Mouse (Mus musculus) adrenal gland, adult 8-10 months (tissue): ENCODE results near the gene 2810004N23Rik. TPM values are rescaled to one million over a fixed set of nuclear protein-coding genes. Genes with fewer than 3 reads are reported as not detected.

Experiments
- DNase-seq: peaks from one replicate; pipeline ENCODE4 v3.0.0; 2022
- total RNA-seq, 4 experiments: library from RNA; stranded (reverse); gene quantifications; 2 replicates each; pipeline ENCODE4 v1.2.4; 2022

2810004N23Rik gene
- total RNA-seq, 4 experiments from 2014 or later: 27.5 to 31.3 (median 29.2) TPM

DNA sequence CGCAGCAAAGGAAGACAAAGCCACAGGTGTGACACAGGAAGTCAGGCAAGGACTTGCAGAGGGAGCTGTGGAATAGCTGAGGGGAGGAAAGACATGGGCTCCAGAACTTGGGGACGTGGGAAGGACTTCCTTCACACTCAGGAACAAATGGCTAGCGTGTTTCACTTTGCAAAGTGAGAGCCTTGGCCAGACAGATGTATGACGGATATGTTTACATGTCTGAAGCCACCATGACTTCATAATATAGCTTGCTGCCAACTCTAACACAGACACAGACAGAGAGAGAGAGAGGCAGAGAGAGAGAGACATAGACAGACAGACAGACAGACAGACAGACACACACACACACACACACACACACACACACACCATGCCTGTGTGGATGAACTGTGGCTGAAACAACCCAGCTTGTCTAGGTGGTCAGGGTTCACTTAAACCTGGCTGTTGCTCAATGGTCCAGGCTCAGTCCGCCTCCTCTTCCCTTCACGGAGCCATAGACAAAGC is 43.3 kb downstream of the 2810004N23Rik start:
- DNase-seq: no peak

DNA sequence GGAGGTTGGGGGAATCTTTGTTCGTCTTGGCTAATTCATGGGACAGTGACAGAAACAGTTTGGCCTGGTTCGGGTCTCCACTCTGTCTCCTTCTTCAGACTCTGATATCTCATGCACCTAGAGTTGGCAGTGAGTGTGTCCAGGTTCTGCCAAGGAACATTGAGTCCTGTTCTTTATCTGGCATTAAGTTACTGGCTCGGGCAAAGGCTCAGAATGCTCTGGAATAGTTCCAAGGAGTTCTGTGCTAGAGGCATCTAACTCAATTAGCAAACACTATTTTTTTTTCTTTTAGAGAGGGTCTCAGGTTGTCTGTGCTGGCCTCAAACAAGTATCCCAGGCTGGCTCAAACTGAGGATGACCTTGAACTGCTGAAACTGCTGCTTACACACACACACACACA is 45.6 kb downstream of the 2810004N23Rik start:
- DNase-seq: no peak

DNA sequence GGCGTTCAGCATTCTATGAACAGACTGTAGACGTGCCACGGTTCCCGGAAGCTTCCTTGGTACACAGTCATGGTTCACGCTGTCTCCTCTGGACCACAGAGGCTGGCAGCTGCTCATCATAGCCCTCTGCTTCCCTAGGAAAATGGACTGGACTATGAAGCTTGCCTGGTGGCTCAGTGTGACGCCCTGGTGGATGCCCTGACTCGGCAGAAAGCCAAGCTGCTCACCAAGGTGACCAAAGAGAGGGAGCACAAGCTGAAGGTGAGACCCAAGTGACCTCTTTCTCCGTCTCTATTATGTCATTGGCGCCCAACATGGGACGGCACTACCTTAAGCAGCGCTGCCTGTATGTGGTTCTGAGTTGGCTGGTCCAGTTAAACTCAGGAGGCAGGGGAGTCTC is 46.1 kb downstream of the 2810004N23Rik start:
- DNase-seq: no peak

DNA sequence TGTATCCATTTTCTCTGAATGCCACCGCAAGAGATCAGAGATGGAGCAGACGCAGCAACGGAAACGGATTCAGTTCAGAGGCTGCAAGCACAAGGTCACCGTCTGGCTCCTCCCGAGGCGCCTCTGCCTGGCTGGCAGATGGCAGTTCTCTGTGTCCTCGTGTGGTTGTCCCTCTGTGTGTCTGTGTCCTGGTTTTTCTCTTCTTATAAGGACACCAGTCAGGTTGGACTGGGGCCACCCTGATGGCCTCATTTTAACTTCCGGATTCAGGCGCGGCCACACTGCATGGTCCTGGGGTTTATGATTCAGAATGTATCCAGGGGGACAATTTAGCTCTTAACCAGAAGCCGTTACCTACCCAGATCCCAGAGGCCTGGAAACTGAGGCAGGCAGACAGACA is 47.0 kb downstream of the 2810004N23Rik start:
- no peak for DNase-seq

DNA sequence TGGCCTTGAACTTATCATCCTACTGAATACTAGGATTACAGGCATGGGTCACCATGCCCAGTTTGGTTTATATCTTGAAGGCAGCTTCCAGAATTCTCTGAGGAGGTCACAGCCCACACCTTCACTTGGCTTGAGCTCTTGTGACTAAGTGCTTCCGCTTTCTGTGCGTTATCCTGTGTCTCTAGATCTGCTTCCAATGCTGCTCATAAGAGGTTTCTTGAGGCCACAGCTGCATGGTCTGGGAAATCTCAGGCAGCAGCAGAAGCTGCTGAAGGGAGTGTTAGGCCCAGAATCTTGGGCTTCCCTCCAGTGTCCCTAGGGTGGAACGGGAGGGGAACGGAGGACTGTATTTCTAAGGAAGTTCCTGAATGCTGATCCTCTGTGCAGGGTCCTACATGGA is 49.6 kb downstream of the 2810004N23Rik start:
- no peak for DNase-seq

DNA sequence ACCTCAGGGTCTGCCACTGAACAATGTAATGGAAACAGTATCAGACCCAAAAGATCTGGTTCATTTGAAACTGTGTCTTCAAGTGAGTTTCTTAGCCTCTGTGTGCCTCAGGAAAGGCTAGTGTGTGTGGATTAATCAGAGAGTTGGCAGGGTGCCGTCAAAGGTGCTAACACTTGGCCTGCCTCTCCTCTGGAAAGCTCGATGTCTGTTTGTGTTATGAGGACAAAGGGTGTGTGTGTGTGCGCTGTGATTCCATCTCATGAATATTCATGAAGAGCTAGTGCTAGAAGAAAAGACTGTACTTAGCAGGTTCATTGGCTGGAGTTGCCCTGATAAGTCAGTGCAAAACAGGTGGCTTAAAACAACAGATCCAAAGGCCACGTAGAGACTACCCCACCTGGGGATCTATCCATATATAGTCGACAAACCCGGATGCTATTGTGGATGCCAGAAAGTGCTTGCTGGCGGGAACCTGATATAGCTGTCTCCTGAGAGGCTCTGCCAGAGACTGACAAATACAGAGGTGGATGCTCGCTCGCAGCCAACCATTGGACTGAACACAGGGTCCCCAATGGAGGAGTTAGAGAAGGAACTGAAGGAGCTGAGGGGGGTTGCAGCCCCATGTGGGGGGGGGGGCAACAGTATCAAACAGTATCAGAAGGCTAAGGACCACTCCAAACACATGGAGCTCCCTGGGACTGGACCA is 52.1 kb downstream of the 2810004N23Rik start:
- no peak for DNase-seq

DNA sequence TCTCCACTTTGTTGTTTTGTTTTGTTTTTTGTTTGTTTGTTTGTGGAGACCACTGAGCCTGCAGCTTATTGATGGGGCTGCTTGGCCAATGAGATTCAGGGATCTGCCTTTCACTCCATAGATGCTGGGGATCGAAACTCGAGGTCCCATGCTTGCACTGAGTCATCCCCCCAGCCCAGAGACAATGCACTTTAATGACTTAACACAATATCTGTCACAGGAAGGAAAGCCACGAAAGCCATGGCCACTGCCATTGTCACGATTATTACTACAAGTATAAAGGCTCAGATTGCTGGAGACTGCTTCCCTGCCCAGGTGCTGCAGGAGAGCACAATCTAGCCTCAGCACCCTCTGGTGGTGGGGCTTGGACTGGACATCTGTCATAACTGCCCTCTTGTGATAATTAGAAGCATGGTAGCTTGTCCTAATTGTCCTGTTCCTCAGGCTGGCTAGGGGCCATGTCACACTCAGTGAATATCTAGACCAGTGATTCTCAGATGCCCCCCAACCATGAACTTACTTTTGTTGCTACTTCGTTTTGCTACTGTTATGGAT is 52.8 kb downstream of the 2810004N23Rik start:
- DNase-seq: no peak

DNA sequence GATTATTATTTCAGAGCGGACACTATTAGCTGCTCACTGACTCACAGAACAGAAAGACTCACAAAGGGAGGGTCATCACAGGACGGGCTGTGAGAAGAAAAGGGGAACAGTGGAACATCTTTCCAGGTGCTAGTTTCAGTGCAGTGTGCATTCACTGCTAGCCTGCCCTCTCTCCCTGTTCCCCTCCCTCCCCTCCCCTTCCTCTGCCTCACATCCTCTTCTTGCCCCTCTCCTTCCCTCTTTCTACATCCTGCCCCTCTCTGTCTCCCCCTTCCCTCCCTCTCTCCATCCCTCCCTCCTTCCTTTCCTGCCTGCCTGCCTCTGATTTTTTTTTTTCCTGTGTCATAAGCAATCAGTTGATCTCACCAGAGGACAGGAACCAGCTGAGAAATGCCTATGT is 53.5 kb downstream of the 2810004N23Rik start:
- DNase-seq: no peak

DNA sequence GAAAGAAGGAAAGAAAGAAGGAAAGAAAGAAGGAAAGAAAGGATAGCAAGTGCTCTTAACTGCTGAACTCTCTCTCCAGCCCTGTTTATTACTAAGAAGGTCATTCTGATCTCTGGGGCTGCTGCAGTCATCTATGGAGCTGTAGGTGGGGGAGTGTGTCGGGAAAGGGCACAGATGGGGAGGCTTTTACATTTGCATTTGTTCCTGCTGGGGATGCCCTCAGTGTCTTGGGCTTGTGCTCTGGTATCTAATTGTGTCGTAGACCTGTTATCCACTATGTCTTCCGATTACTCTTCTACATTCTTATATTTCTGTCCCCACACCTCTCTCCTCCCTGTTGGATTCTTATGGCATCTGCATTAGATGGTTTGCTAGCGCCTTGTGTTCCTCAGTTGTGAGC is 56.9 kb downstream of the 2810004N23Rik start:
- no peak for DNase-seq

DNA sequence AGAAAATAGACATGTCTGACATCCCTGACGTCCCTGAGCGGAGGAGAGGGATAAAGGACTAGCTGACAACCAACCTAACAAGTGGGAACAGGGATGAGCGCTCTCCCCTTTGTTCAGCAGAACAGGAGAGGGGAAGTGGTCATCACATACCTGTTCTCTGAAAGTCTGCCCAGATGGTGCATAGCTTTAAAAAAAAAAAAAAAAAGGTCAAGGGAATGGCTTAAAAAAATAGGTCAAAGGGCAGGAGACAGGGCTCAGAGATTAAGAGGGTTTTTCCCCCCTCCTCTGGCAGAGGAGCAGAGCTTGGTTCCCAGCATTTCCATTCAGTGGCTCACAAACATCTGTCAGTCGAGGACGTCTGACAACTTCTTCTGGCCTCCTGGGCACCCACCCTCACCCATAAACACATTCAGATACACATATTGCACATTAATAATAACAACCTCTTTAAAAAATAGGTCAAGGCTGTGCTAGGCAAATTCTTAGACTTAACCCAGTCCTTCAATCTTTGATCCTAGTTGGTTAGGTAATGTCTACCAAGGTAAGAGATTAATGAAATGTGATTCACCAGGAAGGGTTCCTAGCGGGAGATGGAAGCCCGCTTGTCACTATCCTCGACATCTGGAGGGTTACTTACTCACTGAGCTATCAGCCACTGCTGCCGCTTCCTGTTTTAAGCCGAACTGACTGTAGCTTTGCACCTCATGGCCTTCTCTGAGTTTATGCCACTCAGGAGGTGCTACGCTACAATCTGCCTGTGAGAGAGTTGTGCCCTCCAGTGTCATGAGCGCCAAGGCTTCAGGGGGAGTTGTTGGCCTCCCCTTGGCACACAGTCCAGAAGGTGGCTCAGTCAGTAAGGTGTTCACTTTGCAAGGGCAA is 58.9 kb downstream of the 2810004N23Rik start:
- DNase-seq: no peak

DNA sequence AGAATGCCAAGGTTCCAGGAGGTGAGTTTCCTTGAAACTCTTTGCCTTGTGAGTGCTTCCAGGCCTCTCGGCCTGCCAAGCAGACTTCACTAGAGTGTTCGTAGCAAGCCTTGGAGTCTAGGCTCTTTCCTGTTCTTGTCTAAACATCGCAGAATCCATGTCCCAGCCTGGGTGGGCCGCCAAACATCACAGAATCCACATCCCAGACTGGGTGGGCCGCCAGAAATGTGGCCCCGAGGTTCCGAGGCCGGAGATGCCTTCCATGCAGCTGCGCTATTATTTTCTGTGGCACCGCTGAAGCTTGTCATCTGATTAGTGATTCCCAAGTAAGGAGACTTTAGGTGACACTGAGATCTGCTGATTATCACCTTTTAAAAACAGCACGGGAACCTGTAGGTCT is 62.4 kb downstream of the 2810004N23Rik start:
- DNase-seq: no peak

DNA sequence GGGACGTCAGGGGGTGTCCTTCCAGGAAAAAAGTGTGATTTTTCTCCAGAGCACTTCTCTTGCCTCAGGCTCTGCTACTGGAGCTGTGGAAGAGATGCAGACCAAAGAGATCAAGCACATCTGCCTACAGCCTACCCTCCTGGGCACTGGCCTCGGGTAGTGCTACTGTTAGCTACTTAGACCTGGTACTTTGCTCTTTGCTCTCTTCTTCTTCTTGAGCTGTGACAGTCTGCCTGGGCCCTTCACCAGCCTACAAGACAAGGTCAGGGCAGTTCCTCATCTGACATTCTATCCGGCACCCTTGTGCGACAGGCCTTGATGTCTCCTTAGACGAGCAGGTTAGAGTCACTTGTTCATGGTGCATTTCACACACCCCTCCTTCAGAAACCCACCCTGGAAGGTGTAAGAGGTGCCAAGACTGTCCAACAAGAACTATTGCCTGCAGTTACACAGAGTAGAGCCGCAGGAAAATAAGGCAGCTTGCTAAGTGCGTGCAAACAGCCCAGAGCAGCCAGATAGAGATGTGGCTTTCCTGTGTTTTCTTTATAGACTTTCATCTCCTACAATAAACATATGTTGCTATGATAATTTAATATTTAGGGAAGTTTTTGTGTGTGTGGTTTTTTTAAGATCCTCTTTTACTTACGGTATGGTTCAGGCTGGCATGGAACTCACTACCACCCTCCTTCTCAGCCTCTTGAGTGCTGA is 67.0 kb downstream of the 2810004N23Rik start:
- DNase-seq: no peak

DNA sequence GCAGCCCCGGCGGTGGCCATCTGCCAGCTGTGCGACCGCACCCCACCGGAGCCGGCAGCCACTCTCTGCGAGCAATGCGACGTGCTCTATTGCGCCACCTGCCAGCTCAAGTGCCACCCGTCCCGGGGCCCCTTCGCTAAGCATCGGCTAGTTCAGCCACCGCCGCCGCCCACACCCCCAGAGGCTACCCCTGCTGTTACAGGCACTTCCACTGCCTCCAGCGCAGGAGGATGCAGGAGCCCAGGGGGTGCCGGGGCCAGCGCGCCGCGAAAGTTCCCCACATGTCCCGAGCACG is 68.5 kb downstream of the 2810004N23Rik start:
- DNase-seq: peak; percentile 31

DNA sequence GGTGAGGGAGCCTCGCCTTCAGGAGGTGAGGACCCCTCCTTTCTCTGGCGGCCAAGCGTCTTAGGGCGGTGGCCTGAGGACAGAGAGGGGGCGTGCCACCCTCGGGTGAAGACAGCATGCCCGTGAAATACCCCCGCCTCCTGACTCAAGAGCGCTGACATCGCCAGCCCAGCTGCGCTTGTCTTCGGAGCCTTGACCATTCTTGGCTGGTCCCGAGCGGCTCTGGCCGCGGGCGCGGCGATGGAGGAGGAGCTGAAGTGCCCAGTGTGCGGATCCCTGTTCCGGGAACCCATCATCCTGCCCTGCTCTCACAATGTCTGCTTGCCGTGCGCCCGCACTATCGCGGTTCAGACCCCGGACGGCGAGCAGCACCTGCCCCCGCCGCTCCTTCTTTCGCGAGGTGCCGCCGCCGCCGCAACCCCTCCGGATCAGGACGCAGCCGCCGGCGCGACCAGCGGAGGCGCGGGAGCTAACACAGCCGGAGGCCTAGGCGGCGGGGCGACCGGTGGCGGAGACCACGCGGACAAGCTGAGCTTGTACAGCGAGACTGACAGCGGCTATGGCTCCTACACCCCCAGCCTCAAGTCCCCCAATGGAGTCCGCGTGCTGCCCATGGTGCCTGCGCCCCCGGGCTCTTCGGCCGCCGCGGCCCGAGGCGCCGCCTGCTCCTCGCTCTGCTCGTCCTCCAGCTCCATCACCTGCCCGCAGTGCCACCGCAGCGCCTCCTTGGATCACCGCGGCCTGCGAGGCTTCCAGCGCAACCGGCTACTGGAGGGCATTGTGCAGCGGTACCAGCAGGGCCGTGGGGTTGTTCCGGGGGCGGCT is 69.0 kb downstream of the 2810004N23Rik start:
- DNase-seq: no peak

DNA sequence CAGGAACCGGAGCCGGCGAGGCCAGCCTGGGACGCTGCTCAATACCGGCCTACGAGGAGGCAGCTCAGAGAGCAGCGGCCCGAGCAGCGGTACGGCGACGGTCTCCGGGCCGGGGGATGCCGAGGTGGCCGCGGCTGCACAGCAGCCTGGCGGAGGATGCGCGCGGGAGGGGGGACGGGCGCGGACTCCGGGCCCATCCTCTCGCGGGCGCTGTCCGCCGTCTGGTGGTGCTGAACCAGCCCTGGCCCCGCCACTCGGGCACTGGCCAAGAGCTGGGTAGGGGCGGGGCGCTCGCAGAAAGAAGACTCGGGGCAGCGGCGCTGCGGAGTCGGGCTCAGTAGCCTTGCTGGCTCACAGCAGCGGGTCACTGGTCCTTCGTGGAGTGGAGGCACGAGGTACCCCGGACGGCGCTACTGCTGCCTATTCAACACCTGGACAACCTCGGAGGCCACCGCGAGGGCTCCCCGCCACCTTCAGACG is 69.7 kb downstream of the 2810004N23Rik start:
- peak; percentile 76 for DNase-seq

DNA sequence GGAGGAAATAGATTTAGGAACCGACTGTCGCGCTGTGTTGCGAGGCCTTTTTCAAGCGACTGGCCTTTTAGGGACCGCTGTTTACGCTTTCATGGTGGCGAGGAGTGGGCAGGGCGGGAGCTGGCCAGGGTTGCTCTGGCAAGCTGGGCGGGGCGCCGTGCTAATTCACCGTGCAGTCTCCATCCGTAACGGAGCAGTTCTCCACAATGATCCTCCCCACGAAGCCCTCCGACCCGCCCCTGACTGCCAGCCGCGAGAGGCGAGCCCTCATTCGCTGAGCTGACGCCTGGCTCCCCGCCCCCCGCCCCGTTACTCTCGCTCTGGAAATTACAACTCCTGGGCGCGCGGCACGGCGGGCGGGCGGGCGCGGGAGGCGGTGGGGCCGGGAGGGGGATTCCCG is 70.2 kb downstream of the 2810004N23Rik start, which contains the start of gene Trim67:
Gene Trim67 (plus strand): TSS at position 385 of the 400 bp plus-strand sequence.
- DNase-seq: no peak

DNA sequence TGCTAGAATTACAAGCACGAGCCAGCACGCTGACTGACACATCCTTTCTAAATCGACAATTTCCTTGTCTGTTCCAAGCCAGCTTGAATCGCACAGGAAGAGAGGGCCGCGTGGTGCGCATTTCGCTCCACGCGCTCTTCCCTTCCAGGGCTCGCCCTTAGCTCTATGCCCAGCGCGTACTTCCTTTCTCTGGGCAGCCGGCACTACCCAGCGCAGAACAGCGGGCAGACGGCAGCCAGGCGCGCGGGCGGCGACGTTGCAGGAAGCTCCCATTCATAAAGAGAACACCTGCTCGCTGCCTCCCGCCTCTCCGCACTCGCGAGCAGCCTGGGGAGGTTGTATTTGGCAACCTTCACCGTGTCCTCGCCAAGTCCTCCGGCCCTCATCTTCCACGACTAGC is 70.7 kb downstream of the 2810004N23Rik start:
- no peak for DNase-seq

DNA sequence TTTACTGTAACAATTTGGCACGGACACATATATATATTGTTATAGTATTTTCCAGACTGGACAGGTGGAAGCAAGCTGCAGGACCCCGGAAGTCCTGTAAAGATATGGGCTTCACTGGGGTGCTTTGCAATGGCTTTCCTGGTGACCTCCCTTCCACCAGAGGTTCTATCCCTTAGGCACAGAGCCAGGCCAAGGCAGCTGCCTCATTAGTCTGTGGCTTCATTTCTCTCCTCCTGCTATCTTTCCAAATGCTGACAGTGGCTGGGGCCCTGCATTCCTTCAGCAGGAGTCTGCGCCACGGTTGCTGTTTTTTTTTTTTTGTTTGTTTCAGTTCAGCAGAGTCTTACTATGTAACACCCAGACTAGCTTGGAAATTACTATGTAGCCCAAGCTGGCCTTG is 71.2 kb downstream of the 2810004N23Rik start:
- no peak for DNase-seq

DNA sequence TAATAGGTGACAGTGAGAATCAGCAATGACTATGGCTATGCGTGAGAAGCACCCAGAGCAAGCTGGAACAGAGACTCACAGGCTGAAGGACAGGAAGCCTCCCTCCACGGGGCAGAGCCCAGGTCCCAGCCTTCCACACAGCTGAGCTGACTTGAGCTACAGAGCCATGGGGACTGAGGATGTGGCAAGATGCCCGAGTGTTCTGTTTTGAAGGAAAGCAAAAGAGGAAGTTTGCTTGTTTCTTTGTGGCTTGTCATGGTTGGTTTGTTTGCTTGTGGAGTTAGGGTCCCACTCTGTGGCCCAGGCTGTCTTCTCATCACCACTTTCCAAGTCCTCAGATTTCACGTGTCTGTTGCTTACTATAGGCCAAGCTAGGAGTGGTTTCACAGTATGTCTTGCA is 72.2 kb downstream of the 2810004N23Rik start:
- DNase-seq: no peak
